Mouse (Mus musculus) lung, postnatal 25 days (tissue): ENCODE data around the gene Carm1.
A peak's percentile ranks its signal among the peaks of the same experiment; 100 is the strongest.
"Not testable (repeated sequence)": the region's sequence is repeated elsewhere in the genome, so short reads cannot be mapped to it uniquely, and the experiment has no call there.

Experiments used
- DNase-seq: peaks from one replicate; pipeline ENCODE4 v3.0.0; 2022; ENCODE audit warnings: low spot score

Carm1 gene

DNA sequence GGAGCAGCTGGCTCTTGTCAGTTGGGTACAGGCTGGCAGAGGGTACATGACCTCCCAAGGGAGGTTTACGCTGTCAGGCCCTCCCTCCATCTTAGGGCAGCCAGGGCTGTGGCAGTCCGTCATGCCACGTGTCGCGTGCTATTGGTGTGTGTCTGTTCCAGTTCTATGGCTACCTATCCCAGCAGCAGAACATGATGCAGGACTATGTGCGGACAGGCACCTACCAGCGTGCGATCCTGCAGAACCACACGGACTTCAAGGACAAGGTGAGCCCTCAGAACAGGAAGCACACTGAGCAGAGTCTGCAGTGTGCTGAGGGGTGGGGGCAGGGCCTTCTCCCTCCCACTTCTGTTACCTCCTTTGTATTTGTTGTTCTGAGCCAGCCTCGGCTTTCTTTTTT is 28.6 kb downstream of the Carm1 start:
- no peak for DNase-seq

DNA sequence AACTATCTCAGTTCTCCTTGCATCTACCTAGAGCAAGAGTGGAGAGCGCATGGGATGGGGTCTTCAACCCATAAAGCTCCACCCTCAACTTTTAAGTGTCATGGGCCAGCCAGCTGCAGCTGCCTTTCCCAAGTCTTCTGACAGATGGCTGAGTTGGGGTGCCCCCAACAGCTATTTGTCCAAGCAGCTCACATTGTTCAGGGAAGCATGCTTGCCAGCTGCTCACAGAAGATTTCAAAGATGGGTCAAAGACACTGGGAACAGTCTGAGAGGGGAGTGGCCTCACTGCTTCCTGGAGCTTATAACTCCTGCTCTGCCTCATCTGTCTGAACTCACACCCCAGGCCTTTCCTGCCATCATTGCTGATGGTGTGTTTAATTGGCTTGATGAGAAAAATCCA is 29.6 kb downstream of the Carm1 start:
- no peak for DNase-seq

DNA sequence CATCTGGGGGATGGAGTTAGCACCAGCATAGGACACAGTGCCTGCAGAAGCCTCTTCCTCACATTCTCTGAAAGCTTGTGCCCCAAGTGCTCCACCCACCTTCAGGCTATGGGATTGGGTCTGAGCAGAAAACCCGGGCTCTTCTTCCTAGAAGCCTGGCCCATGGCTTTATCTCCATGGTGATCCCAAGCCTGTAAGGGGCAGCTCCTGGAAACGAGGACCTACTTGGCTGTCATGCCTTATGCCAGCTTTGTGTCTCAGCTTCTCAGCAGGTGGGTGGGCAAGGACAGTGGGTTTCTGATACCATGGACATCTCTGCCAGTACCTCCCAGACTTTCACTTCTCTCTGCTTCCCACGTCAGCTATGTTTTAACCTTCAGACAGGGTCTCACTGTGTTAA is 31.5 kb downstream of the Carm1 start:
- DNase-seq = no peak

DNA sequence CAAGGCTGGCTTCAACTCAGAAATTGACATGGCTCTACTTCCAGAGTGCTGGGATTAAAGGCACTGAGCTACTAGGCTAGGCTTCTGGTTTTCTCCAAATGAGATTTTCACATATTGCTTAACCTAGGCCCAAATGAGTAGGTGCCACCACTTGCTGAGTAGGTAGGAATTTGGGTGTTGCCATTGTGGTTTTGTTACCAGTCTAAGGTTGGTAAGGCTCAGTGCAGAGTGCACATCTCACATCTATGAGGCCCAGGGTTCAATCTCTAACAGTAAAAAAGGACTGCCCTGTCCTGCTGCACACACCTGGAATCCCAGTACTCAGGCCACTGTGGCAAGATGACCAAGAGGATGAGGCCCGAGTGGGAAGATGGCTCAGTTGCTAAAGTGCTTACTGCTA is 38.7 kb downstream of the Carm1 start:
- no peak for DNase-seq

DNA sequence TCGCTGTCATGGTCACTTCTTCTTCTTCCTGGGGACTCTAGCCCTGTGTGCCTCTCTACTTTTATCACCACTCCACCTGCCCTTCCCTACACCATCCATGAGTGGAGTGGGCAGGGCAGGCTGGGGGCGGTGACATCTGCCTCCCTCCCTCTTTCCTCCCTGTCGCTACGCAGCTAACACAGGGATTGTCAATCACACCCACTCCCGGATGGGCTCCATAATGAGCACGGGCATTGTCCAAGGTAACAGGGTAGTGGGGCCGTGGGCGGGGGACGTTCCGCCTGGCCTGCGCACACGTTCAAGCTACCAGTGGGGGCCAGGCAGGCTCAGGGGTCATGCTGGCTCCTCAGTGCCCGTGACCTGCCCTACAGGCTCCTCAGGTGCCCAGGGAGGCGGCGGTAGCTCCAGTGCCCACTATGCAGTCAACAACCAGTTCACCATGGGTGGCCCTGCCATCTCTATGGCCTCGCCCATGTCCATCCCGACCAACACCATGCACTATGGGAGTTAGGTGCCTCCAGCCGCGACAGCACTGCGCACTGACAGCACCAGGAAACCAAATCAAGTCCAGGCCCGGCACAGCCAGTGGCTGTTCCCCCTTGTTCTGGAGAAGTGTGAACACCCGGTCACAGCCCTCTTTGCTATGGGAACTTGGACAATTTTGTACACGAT is 41.1 kb downstream of the Carm1 start:
- no peak for DNase-seq

DNA sequence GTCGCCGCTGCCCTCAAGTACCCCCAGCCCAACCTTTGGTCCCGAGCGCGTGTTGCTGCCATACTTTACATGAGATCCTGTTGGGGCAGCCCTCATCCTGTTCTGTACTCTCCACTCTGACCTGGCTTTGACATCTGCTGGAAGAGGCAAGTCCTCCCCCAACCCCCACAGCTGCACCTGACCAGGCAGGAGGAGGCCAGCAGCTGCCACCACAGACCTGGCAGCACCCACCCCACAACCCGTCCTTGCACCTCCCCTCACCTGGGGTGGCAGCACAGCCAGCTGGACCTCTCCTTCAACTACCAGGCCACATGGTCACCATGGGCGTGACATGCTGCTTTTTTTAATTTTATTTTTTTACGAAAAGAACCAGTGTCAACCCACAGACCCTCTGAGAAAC is 41.7 kb downstream of the Carm1 start:
- DNase-seq = no peak

DNA sequence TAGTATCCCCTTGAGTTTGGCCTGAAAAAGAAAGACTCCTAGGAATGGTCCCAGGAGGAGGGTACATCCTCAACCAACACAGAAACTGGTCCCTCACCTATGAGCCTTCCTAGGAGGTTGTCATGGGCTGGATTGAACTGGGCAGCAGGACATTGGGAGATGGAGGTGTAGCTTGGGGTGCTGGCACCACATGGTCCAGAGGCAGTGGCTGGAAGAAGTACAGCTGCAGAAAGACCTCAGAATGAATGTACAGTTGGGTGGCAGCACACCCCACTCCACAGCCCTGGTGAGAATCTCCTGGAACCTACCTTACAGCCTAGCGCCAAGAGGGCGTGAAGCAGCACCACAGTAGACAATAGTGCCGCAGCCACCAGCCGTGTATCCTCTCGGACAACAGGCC is 42.8 kb downstream of the Carm1 start:
- DNase-seq = no peak

DNA sequence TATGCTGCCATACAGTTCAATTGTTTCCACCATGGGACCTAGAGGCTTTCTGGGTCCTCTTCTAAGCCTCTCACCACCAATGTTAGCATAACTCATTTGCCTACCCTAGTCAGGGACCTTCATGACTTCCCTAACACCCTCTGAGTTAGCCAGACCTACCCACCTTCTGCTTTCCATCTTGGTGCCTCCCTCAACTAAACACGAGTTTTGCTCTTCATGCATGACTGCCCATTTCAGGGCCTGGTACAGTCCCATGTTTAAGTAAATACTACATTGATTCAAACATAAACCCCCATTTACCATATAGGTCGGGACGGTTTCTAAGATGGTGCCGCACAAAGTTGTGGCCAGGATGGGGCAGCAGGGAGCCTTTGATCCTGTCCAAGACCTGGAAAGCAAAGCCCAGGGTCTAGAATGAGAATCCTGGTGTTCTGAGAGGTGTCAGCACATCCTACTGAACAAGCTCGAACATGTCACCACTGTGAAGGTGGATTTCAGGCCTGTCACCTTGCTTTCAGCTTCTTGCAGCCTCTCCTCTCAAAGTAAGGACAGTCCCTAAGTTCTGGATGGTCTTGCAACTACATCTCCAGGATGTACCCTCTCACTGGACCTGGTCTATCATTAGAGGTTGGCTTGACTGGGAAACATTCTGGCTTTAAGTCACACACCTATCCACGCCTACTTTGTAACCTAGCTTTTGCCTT is 44.6 kb downstream of the Carm1 start:
- DNase-seq = no peak

DNA sequence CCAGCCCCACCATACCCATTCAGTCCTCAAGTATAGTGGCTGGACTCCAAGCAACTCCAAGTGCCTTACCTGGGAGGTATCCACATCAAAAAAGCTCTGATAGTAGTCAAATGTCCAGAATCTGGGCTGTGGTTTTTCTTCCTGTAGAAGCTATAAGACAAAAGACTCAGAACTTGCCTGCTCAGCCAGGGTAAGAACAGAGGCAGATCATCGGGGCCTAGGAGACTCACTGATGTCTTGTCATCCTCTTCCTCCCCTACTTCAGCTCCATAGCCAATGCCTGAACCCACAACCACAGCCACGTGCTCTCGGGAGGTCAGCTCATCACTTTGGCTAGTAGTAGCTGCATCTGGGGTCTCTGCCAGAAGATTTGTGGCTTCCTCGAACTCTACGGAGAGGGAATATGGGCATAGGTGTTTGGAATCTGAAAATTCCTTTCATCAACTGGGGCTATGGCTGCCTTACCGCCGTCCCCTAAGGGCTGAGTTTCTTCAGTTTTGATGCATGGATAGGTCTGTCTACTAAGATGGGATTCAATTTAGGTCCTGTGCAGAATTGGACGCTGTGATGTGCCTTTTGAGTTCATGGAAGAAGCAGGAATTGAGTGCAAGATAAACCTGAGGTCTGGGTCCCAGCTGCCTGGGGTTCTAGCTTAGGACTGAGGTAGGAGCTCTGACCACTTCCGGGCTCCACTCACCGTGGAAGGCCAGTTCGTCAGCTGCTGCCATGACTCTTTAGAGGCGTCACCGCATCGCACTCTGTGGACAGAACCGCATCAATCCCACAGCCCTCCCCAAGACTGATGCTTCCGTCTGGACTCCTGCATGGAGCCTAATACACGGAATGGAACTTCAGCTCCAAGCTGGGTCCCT is 45.4 kb downstream of the Carm1 start:
- no peak for DNase-seq

DNA sequence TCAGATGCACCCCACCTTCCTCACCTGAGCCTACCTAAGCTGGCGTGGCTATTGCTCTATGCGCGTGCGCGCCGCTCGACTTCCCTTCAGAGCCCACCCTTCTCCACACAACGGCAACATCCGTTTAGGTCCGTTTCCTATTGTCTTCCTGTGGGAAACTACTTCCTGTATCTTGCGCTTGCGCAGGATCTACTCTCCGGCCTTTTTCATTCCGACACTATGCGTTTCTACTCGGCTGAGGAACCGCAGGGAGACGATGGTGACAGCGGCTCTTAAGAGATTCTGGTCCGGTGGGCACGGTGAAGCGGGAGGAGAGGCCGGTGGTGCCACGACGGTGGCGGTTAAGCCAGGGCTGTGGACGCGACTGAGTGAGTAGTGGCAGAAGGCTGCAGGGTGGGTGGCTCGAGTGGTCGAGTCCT is 46.0 kb downstream of the Carm1 start, which contains the start of the genes Timm29 and Yipf2:
Timm29 (plus strand) TSS at position 20 of the 419 bp plus-strand sequence.
Yipf2 (minus strand) TSS at position 126 of the 419 bp plus-strand sequence.
- peak; percentile 95 for DNase-seq

DNA sequence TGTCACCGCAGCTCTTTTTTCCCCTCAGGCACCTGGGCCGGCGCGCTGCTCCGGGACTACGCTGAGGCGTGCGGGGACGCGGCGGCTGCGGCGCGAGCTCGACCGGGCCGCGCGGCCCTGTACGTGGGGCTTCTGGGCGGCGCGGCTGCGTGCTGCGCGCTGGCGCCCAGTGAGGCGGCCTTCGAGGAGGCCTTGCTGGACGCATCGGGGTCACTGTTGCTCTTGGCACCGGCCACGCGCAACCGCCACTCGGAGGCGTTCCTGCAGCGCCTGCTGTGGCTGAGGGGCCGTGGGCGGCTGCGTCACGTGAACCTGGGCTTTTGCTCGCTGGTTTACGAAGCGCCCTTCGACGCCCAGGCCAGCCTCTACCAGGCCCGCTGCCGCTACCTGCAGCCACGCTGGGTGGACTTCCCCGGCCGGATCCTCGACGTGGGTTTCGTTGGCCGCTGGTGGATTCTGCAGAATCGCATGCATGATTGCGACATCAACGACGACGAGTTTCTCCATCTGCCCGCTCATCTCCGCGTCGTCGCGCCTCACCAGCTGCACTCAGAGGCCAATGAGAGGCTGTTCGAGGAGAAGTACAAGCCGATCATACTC is 46.5 kb downstream of the Carm1 start:
- peak; percentile 20 for DNase-seq

DNA sequence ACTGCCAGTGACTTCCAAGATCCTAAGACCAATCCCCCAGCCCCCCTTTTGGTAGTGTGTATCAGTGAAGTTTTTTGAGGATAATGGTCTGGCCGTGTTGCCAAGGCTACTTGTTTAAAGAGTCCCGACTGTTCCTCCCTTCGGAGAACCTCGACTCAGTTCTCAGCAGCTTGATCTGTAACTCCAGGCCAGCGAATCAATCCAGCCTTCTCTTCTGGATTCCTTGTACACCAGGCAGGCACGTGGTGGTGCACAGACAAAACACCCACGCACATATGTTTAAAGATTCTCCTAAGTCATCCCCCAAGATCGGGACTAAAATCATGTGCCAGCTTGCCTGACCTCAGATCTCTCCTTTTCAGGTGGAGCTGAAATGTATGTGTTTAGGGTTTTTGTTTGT is 47.7 kb downstream of the Carm1 start:
- not testable (repeated sequence) for DNase-seq

DNA sequence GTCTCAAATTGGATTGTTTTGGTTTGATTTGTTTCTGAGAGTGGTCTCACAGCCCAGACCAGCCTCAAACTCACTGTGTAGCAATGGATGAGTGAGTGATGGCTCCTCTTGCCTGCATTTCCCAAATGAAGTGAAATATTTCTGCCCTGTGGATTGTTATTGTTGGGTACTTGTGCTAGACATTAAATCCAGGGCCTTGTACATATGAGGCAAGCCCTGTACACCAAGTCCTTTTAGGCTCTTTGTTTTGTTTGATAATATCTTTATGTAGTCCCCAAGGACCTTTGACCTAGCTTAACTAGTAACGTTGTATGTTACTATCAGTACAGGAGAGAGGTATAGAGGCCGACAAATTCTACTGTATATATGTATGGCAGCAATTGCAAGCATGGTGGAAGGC is 48.1 kb downstream of the Carm1 start:
- no peak for DNase-seq

DNA sequence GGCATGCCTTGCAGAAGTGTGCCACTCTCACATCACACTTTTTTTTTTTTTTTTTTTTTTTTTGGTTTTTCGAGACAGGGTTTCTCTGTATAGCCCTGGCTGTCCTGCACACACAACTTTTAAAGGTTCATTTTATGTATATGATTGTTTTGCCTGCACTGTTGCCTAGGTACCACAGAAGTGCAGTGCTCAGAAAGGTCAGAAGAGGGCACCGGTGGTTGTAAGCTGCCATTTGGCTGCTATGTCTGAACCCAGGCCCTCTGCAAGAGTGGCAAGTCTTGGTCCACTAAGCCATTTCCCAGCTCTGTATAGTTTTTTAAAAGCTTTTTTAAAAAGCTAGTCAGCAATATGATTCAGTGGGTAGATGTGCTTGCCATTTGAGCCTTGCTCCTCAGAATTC is 51.5 kb downstream of the Carm1 start:
- peak; percentile 35 for DNase-seq

DNA sequence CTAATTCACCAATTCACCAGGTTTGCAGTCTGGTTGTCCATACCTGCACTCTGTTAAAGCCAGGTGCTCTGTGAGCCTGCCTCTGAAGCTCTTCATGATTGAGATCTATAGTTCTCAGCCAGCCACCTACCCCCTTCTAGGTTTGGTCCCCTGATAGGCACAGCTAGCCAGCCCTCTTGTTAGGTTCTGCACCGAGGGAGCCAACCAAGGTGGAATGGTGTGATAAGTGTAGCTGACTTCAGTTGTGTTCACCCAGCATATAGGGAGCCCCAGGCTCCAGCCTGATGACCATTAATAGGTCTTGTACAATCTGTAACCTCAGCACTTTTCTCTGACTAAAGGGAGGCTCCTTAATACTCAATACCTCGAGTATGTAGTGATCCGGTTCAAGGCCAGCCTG is 53.5 kb downstream of the Carm1 start:
- DNase-seq = no peak

DNA sequence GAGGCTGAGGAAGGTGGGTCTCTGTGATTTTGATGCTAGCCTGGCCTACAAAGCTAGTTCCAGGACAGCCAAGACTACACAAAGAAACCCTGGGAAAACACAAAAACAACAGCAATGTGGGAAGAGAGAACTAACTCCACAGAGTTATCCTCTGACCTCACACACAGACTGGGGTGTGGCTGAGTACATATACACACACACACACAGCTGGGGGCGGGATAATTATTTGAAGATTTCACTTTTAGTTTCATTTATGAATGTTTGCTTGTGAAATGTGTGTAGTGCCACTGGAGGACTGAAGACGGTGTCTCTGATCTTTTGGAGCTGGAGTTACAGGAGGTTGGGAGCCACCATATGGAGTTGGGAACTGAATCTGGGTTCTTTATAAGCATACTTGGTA is 54.4 kb downstream of the Carm1 start:
- no peak for DNase-seq

DNA sequence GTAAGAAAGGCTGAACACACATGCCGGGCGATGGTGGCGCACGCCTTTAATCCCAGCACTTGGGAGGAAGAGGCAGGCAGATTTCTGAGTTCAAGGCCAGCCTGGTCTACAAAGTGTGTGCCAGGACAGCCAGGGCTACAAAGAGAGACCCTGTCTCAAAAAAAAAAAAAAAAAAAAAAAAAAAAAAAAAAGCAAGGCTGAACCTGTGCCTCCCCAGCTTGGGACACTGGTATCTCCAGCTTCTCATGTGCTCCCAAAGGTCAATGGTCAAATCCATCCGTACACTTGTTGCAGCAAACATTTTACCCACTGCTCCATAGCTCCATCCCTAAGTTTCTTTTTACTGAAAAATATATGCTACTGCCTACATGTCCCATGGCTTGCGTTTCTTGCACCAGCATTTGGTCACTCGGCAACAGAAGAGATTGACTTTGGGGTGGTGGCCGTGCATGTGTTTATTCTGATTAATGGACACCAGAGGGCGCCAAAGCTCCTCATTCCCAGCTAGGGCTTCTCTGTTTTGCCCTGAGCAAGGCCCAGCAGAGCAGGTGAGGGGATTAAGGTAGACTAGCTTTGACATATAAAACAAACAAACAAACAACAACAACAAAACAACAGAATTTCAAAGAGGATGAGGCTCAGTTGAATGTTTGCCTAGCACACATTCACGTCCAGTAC is 55.2 kb downstream of the Carm1 start:
- DNase-seq = peak; percentile 80

DNA sequence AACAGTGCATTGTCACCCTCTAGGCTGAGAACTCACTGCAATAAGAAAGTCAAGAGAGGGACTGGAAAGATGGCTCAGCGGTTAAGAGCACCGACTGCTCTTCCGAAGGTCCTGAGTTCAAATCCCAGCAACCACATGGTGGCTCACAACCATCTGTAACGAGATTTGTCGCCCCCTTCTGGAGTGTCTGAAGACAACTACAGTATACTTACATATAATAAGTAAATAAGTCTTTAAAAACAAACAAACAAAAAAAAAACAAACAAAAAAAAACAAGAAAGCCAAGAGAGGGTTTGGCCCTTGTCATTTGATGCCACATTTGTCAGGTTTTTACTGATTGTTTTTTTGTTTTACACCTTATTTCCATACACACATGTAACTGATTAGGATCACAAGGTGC is 57.4 kb downstream of the Carm1 start:
- DNase-seq = no peak

DNA sequence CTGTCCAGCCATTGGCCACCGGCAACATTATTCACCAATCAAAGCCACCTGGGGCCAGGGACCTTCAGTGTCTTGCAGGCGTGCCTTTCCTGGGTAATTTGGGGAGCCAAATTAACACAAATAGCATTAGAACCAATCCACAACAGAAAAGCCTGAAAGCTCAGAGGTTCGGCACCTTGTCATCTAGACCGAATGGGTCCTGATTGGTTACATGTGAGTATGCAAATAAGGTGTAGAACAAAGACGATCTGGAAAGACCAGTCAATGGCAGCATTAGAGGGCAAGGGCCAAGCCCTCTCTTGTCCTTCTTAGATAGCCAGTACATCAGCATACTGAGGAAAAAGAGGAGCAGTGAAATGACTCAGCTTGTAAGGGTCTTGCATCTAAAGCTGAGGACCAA is 59.2 kb downstream of the Carm1 start:
- DNase-seq = no peak

DNA sequence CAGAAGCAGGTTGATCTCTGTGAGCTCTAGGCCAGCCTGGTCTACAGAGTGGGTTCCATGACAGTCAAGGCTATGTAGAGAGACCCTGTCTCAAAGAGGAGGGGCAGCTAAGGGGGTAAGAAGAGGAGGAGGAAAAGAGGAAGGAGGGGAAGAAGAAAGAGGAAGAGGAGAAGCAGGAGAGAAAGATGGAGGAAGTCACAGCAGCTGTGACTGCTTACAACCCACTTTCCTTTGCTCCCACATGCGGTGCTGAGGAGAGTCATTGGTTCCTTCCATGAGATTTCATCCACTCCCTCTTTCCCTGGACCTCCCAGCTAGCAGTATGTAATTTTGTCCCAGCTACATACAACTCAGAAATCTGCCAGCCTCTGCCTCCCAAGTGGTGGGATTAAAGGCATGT is 60.0 kb downstream of the Carm1 start:
- DNase-seq = no peak

DNA sequence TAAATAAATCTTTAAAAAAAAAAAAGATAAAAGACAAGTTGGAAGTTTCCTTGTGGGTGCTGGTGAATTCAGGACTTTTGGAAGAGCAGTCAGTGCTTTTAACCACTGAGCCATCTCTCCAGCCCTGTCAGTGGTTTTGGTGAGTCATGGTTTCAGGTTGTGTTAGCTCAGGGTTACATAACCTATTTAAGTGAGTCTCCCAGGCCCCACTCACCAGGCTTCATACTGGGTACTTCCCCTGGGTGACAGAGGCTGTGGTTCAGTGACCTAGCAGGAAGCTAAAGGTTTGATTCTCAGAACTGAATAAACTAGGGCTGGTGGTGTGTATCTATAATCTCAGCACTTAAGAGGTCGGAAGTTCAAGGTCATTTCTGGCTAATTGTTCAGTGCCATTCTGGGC is 63.2 kb downstream of the Carm1 start:
- DNase-seq = peak; percentile 85
